Mouse (Mus musculus) midbrain, embryonic 14.5 days (tissue): ENCODE data around the gene Adk. TPM values are rescaled to one million over a fixed set of nuclear protein-coding genes. Genes with fewer than 3 reads are reported as not detected.

ENCODE experiments used
- ATAC-seq: fragments of 200-750 bp; cut with Nextera tagmentation; 2 replicates; pipeline ENCODE4 v1.8.0; 2017; ENCODE audit warnings: moderate number of reproducible peaks, moderate library complexity; ENCODE audit not compliant: low FRiP score, low TSS enrichment
- DNase-seq: peaks from one replicate; pipeline ENCODE4 v3.0.0-alpha.2; 2015
- H3K27ac ChIP-seq: fragments of 300-500 bp; sonication (generic); replicated peaks from 2 replicates; pipeline ENCODE4 v1.5.1; 2014; ENCODE audit warnings: mild to moderate bottlenecking, low read depth, low read length, moderate library complexity
- H3K27me3 ChIP-seq: fragments of 300-500 bp; sonication (generic); 2 replicates; pipeline ENCODE4 v1.6.1; 2014; ENCODE audit warnings: low read length, control low read depth, mixed read lengths; ENCODE audit not compliant: control insufficient read depth, insufficient read depth
- H3K36me3 ChIP-seq: fragments of 300-500 bp; sonication (generic); 2 replicates; pipeline ENCODE4 v1.6.1; 2014; ENCODE audit warnings: low read length, control low read depth; ENCODE audit not compliant: control insufficient read depth, insufficient read depth
- H3K4me1 ChIP-seq: fragments of 300-500 bp; sonication (generic); 2 replicates; pipeline ENCODE4 v1.6.1; 2014; ENCODE audit warnings: mild to moderate bottlenecking, antibody characterized with exemption, low read length, control low read depth; ENCODE audit not compliant: control insufficient read depth, insufficient read depth
- H3K4me2 ChIP-seq: fragments of 300-500 bp; sonication (generic); 2 replicates; pipeline ENCODE4 v1.6.1; 2014; ENCODE audit warnings: mild to moderate bottlenecking, low read length, moderate library complexity
- H3K4me3 ChIP-seq: fragments of 300-500 bp; sonication (generic); replicated peaks from 2 replicates; pipeline ENCODE4 v1.5.1; 2014; ENCODE audit warnings: low read depth, low read length
- H3K9ac ChIP-seq: fragments of 300-500 bp; sonication (generic); replicated peaks from 2 replicates; pipeline ENCODE4 v1.6.1; 2014; ENCODE audit warnings: mild to moderate bottlenecking, low read length, moderate library complexity
- H3K9me3 ChIP-seq: fragments of 300-500 bp; sonication (generic); 2 replicates; pipeline ENCODE4 v1.6.1; 2016; ENCODE audit warnings: low read length, control low read depth, mixed read lengths; ENCODE audit not compliant: control insufficient read depth
- WGBS: fragments of 180-500 bp; shearing (Covaris S2); extraction: QIAGEN DNeasy Blood & Tissue Kit; methylation state at CpG from one replicate; pipeline ENCODE4 v1.1.7; 2014; 5-methylcytosine and 5-hydroxymethylcytosine counted together
- polyA plus RNA-seq: library from polyadenylated mRNA; unstranded; fragments of >200 nt; fragmentation: Nextera tagmentation; extraction: Ambion mirVana; gene quantifications from 2 replicates; pipeline ENCODE4 v1.2.1, GENCODE M21; 2014

The Adk gene
- polyA plus RNA-seq, 1 experiment from 2014 or later: 37.9 TPM

GRCm38 (mm10) chr14:21314466-21314865, 262.1 kb downstream of the Adk start:
- H3K27ac ChIP-seq: no peak overlapping the region
- H3K4me1 ChIP-seq: no peaks in the 10 kb centered on the region
- no peak overlapping the region for H3K9ac ChIP-seq
- no peaks in the 10 kb centered on the region for H3K36me3 ChIP-seq
- no peak for DNase-seq
- H3K27me3 ChIP-seq: no peaks in the 10 kb centered on the region
- no peak overlapping the region for H3K4me3 ChIP-seq
- H3K9me3 ChIP-seq: no peaks in the 10 kb centered on the region
- ATAC-seq: no peak
- 92% methylated on average over 3 of the region's 3 CpGs for WGBS
- no peak overlapping the region for H3K4me2 ChIP-seq

- 94% methylated on average over 1 of the region's 1 CpGs for WGBS
- H3K4me2 ChIP-seq: no peak overlapping the region
- no peak overlapping the region for H3K4me3 ChIP-seq
- H3K9me3 ChIP-seq: no peaks in the 10 kb centered on the region
- no peaks in the 10 kb centered on the region for H3K36me3 ChIP-seq
- H3K9ac ChIP-seq: no peak overlapping the region
- DNase-seq (no peak), ATAC-seq (no peak)
- H3K27me3 ChIP-seq: no peaks in the 10 kb centered on the region
- H3K27ac ChIP-seq: no peak overlapping the region
- H3K4me1 ChIP-seq: peaks cover 6% of the 10 kb centered on the region; the same call in 1 of the 2 replicates
Measured at GRCm38 (mm10) chr14:21334826-21335225, 282.5 kb downstream of the Adk start.

GRCm38 (mm10) chr14:21335691-21336314, 283.4 kb downstream of the Adk start:
- no peaks in the 10 kb centered on the region for H3K9me3 ChIP-seq
- DNase-seq (no peak), ATAC-seq (no peak)
- H3K9ac ChIP-seq: no peak overlapping the region
- peaks cover 6% of the 10 kb centered on the region; the same call in 1 of the 2 replicates for H3K4me1 ChIP-seq
- no peak overlapping the region for H3K4me3 ChIP-seq
- H3K36me3 ChIP-seq: no peaks in the 10 kb centered on the region
- no peak overlapping the region for H3K4me2 ChIP-seq
- H3K27ac ChIP-seq: no peak overlapping the region
- no peaks in the 10 kb centered on the region for H3K27me3 ChIP-seq
- WGBS: 65% methylated on average over 11 of the region's 11 CpGs

GRCm38 (mm10) chr14:21337948-21338347, 285.6 kb downstream of the Adk start:
- Histone ChIP-seq H3K27me3 (no peaks in the 10 kb centered on the region), H3K4me1 (peaks cover 6% of the 10 kb centered on the region; the same call in 1 of the 2 replicates), H3K27ac (no peak overlapping the region), H3K4me3 (no peak overlapping the region), H3K9me3 (no peaks in the 10 kb centered on the region), H3K9ac (no peak overlapping the region), H3K36me3 (no peaks in the 10 kb centered on the region), H3K4me2 (no peak overlapping the region)
- WGBS: 79% methylated on average over 4 of the region's 4 CpGs
- ATAC-seq (no peak), DNase-seq (no peak)

- WGBS: 77% methylated on average over 1 of the region's 1 CpGs
- ATAC-seq (no peak), DNase-seq (no peak)
Measured at GRCm38 (mm10) chr14:21341195-21341594, 288.8 kb downstream of the Adk start.

GRCm38 (mm10) chr14:21342984-21343383, 290.6 kb downstream of the Adk start:
- H3K4me2 ChIP-seq: no peak overlapping the region
- no peaks in the 10 kb centered on the region for H3K4me1 ChIP-seq
- no peak overlapping the region for H3K4me3 ChIP-seq
- no peak overlapping the region for H3K27ac ChIP-seq
- ATAC-seq (no peak), DNase-seq (peak; percentile 46)
- no peaks in the 10 kb centered on the region for H3K27me3 ChIP-seq
- 54% methylated on average over 3 of the region's 3 CpGs for WGBS
- H3K36me3 ChIP-seq: no peaks in the 10 kb centered on the region
- no peaks in the 10 kb centered on the region for H3K9me3 ChIP-seq
- H3K9ac ChIP-seq: no peak overlapping the region

More at GRCm38 (mm10) chr14:21341195-21341594, 288.8 kb downstream of the Adk start:
- Histone ChIP-seq H3K4me1 (no peaks in the 10 kb centered on the region), H3K9me3 (no peaks in the 10 kb centered on the region), H3K4me2 (no peak overlapping the region), H3K36me3 (no peaks in the 10 kb centered on the region), H3K4me3 (no peak overlapping the region), H3K27ac (no peak overlapping the region), H3K9ac (no peak overlapping the region), H3K27me3 (no peaks in the 10 kb centered on the region)

- H3K4me2 ChIP-seq: no peak overlapping the region
- H3K27me3 ChIP-seq: no peaks in the 10 kb centered on the region
- no peak overlapping the region for H3K27ac ChIP-seq
- DNase-seq (no peak), ATAC-seq (no peak)
- no peak overlapping the region for H3K4me3 ChIP-seq
- H3K9ac ChIP-seq: no peak overlapping the region
- H3K9me3 ChIP-seq: no peaks in the 10 kb centered on the region
- no peaks in the 10 kb centered on the region for H3K4me1 ChIP-seq
- WGBS: 93% methylated on average over 6 of the region's 6 CpGs
- H3K36me3 ChIP-seq: no peaks in the 10 kb centered on the region
Measured at GRCm38 (mm10) chr14:21344896-21345295, 292.5 kb downstream of the Adk start.

GRCm38 (mm10) chr14:21348611-21349260, 296.4 kb downstream of the Adk start:
- Histone ChIP-seq H3K4me3 (no peak overlapping the region), H3K4me2 (no peak overlapping the region), H3K9me3 (no peaks in the 10 kb centered on the region), H3K4me1 (no peaks in the 10 kb centered on the region), H3K27ac (no peak overlapping the region), H3K9ac (no peak overlapping the region), H3K36me3 (no peaks in the 10 kb centered on the region), H3K27me3 (no peaks in the 10 kb centered on the region)
- ATAC-seq (no peak), DNase-seq (no peak)
- WGBS: 78% methylated on average over 6 of the region's 6 CpGs

- ATAC-seq (no peak), DNase-seq (no peak)
- H3K4me3 ChIP-seq: no peak overlapping the region
- H3K27me3 ChIP-seq: no peaks in the 10 kb centered on the region
- H3K27ac ChIP-seq: no peak overlapping the region
- no peaks in the 10 kb centered on the region for H3K9me3 ChIP-seq
- no peak overlapping the region for H3K4me2 ChIP-seq
- WGBS: 93% methylated on average over 2 of the region's 2 CpGs
- H3K4me1 ChIP-seq: no peaks in the 10 kb centered on the region
- H3K36me3 ChIP-seq: no peaks in the 10 kb centered on the region
- H3K9ac ChIP-seq: no peak overlapping the region
Measured at GRCm38 (mm10) chr14:21351646-21352045, 299.3 kb downstream of the Adk start.
